Comparison of ENCODE assay signal across 11 mouse cellular contexts in genomic region chr9:121690200-121690651, GRCm38 (mm10). TPM values are rescaled to one million over a fixed set of nuclear protein-coding genes. Genes with fewer than 3 reads are reported as not detected.
DNase-seq lines count a peak whose midpoint lies in the region; ATAC-seq lines count a peak whose summit lies in the region.
"Had no signal": no experiment of that assay in that cellular context is flagged by ENCODE, and none has a peak within 500 bp of the region (broad histone marks: within the 10 kb centered on the region; RNA-seq: fewer than 3 reads in every experiment).

No protein-coding gene starts in this region.

- intact Hi-C loops in left cerebral cortex, postnatal 14 days (cut with DNase I) = no loop called here
- intact Hi-C loops in heart, postnatal 14 days (cut with DNase I) = no loop called here

- no peak overlapping the region for H3K27ac ChIP-seq in embryonic facial prominence, embryonic 15.5 days (replicated peaks)
- H3K27ac ChIP-seq: heart, embryonic 15.5 days had no signal

- DNase-seq in frontal cortex, postnatal 36 days (ENCODE audit: low spot score in 2 of 2) = peak; percentile 46 to 74
- peak; percentile 76 to 84 for DNase-seq in left cerebral cortex, postnatal 14 days (ENCODE audit: low spot score in 2 of 2)
- peak; percentile 87 for DNase-seq in retina, postnatal 1 day
- DNase-seq in B cell, adult 2 months = no peak
- no peak for DNase-seq in heart, postnatal 14 days
- no peak for DNase-seq in kidney, postnatal 14 days
- DNase-seq: adrenal gland, postnatal 14 days; lung, embryonic 14.5 days; thymus, postnatal 4 days had no signal

- no peak overlapping the region for H3K4me2 ChIP-seq in embryonic facial prominence, embryonic 15.5 days (replicated peaks)
- H3K4me2 ChIP-seq: heart, embryonic 15.5 days; lung, embryonic 14.5 days had no signal

- 49% methylated on average over 15 of the region's 15 CpGs for WGBS in embryonic facial prominence, embryonic 15.5 days

- no peak overlapping the region for H3K4me3 ChIP-seq in embryonic facial prominence, embryonic 15.5 days (replicated peaks)
- H3K4me3 ChIP-seq: heart, embryonic 15.5 days had no signal

- H3K9me3 ChIP-seq in embryonic facial prominence, embryonic 15.5 days (replicated peaks) = no peaks in the 10 kb centered on the region
- H3K9me3 ChIP-seq: heart, embryonic 15.5 days had no signal

- no peaks in the 10 kb centered on the region for H3K27me3 ChIP-seq in embryonic facial prominence, embryonic 15.5 days
- H3K27me3 ChIP-seq: heart, embryonic 15.5 days had no signal

- H3K36me3 ChIP-seq in embryonic facial prominence, embryonic 15.5 days = peaks cover 42% of the 10 kb centered on the region

- no peak overlapping the region for H3K9ac ChIP-seq in embryonic facial prominence, embryonic 15.5 days
- H3K9ac ChIP-seq: heart, embryonic 15.5 days; lung, embryonic 14.5 days had no signal

- ATAC-seq in embryonic facial prominence, embryonic 15.5 days (ENCODE audit: insufficient number of reproducible peaks, low FRiP score, low TSS enrichment, low read depth) = peak; percentile 41; the same call in 1 of the 2 replicates

- peaks cover 6% of the 10 kb centered on the region; the same call in 1 of the 2 replicates for H3K4me1 ChIP-seq in embryonic facial prominence, embryonic 15.5 days
- H3K4me1 ChIP-seq: heart, embryonic 15.5 days had no signal

RNA-seq across cellular contexts. Expression of gene Sec22c, which starts 15.1 kb away (rescaled TPM):
- polyA plus RNA-seq in embryonic facial prominence, embryonic 15.5 days (2015; fragmentation: Nextera tagmentation; extraction: Ambion mirVana) = 14.4 and 15.3 TPM in 2 replicates
- 10 to 100 TPM; 27.7 to 29.1 TPM for total RNA-seq in left cerebral cortex, postnatal 14 days (2021)
- total RNA-seq in heart, postnatal 14 days (2021) = 1 to 10 TPM; 5.3 to 5.8 TPM

RNA-seq across cellular contexts. Expression of gene Ss18l2, which starts 19.9 kb away (rescaled TPM):
- polyA plus RNA-seq in embryonic facial prominence, embryonic 15.5 days (2015; fragmentation: Nextera tagmentation; extraction: Ambion mirVana) = 111 and 116 TPM in 2 replicates
- 100 to 1,000 TPM in 1 of 2 experiments, 10 to 100 TPM in 1; 82.8 to 100 TPM for total RNA-seq in left cerebral cortex, postnatal 14 days (2021)
- 100 to 1,000 TPM; 128 to 131 TPM for total RNA-seq in heart, postnatal 14 days (2021)

RNA-seq across cellular contexts. Expression of gene Nktr, which starts 28.7 kb away (rescaled TPM):
- polyA plus RNA-seq in embryonic facial prominence, embryonic 15.5 days (2015; fragmentation: Nextera tagmentation; extraction: Ambion mirVana) = 66.5 and 71.5 TPM in 2 replicates
- total RNA-seq in left cerebral cortex, postnatal 14 days (2021) = 100 to 1,000 TPM; 102 to 103 TPM
- total RNA-seq in heart, postnatal 14 days (2021) = 10 to 100 TPM; 44.8 to 46.5 TPM

RNA-seq across cellular contexts. Expression of gene Vipr1, which starts 47.7 kb away (rescaled TPM):
- polyA plus RNA-seq in embryonic facial prominence, embryonic 15.5 days (2015; fragmentation: Nextera tagmentation; extraction: Ambion mirVana) = 0.63 and 0.66 TPM in 2 replicates
- 10 to 100 TPM; 21.1 to 23.6 TPM for total RNA-seq in left cerebral cortex, postnatal 14 days (2021)
- 1 to 10 TPM in 1 of 2 experiments, under 1 TPM in 1; 0.73 to 2.1 TPM for total RNA-seq in heart, postnatal 14 days (2021)

RNA-seq across cellular contexts. Expression of gene Lyzl4, which starts 48.3 kb away (rescaled TPM):
- 0.74 and 1.0 TPM in 2 replicates for polyA plus RNA-seq in embryonic facial prominence, embryonic 15.5 days (2015; fragmentation: Nextera tagmentation; extraction: Ambion mirVana)
- total RNA-seq in left cerebral cortex, postnatal 14 days (2021) = 1 to 10 TPM in 1 of 2 experiments, under 1 TPM in 1; 0.97 to 1.2 TPM
- not detected for total RNA-seq in heart, postnatal 14 days (2021)
- total RNA-seq: adrenal gland, postnatal 14 days had no signal
- polyA plus RNA-seq: lung, embryonic 14.5 days had no signal

Comparison
In these comparisons a context has a peak if more than half of its experiments do, and no peak if none do; other contexts are left out.
1. DNase-seq: peak in frontal cortex, postnatal 36 days (2 of 2), left cerebral cortex, postnatal 14 days (2 of 2) and retina, postnatal 1 day (single experiment); none in B cell, adult 2 months (0 of 2), heart, postnatal 14 days (0 of 2) and kidney, postnatal 14 days (single experiment).
2. RNA of gene Sec22c, which starts 15.1 kb away (total RNA-seq): 27.7 to 29.1 TPM in left cerebral cortex, postnatal 14 days; 5.3 to 5.8 TPM in heart, postnatal 14 days; every median in the first group is over 4 times any median in the second.